Mouse (Mus musculus): Measurements from ENCODE around the gene Alkbh7. TPM values are rescaled to one million over a fixed set of nuclear protein-coding genes. Genes with fewer than 3 reads are reported as not detected.

Gene Alkbh7
- 10 to 100 TPM; 25.8 to 27.6 TPM for total RNA-seq (2021)
- long read RNA-seq, transcript Alkbh7-201 (4 exons, 917 nt), result major isoform, 7 of 8 reads
- long read RNA-seq, partial matches to known transcripts, result 0 of 8 reads
- long read RNA-seq, other reads (novel, unspliced or antisense), result 1 of 8 reads

DNA sequence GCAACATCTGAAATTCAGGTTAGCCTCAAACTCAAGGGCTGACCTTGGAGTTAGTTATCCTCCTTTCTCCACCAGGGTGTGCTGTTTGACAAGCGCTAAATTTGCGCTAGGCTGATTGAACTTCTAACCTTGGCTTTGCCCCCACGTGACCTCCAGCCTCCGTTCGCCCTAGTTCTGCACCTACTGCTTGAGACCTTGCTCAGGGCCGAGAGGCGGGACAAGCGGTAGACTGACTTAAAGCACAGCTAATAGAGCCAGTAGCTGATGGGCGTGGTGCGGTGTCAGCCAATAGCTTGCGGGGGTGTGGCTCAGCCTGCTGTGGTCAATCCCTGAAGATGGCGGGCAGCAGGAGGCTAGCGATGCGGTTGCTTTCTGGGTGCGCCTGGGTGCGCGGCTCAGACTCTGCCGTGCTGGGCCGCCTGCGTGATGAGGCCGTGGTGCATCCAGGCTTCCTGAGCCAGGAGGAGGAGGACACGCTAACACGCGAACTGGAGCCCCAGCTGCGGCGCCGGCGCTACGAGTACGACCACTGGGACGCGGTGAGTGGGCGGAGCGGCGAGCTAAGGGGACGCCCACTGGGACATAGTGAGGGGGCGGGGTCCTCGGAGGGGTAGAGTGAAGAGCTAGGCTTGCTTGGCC is at the start of gene Alkbh7:
Gene Alkbh7, plus strand, starts transcription at position 311 of the 639 bp plus-strand sequence.
- peak; percentile 90 to 96 for DNase-seq (ENCODE audit: low spot score in 2 of 2)

DNA sequence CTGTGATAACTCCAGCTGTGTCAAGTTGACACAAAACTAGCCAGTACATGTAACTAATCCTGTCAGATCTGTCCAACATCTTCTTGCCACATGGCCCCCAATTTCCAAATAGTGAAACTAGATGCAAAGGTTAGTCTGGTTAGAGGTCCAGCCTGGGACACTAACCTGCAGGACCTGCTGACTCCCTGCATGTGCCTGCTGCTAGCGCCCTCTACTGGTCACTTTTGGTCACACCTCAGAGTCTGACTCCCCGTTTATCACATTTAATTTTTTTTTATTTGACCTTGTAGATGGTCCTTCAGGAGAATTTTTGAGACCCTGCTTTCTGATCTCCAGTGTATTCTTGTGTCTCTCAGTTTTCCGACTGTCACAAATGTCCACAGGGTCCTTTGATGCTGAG is 46.2 kb upstream of the Alkbh7 start:
- DNase-seq (ENCODE audit: low spot score in 2 of 2), result peak in 1 of 2 experiments; percentile 54

DNA sequence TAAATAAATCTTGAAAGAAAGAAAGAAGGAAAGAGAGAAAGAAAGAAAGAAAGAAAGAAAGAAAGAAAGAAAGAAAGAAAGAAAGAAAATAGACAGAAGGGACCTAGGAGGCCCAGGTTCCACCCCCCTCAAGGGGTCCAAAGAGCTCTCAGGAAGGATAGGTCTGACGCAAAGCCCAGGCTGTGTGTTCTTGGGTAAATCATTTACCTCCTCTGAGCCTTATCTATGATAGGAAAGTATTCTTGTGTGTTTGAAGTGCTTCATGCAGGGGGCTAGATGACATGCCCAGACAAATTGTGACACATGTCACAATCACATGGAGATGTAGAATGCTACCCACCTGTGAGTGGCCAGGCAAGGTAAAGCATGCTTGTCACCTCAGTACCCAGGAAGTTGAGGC is 44.5 kb upstream of the Alkbh7 start:
- DNase-seq (ENCODE audit: low spot score in 2 of 2), result no peak

DNA sequence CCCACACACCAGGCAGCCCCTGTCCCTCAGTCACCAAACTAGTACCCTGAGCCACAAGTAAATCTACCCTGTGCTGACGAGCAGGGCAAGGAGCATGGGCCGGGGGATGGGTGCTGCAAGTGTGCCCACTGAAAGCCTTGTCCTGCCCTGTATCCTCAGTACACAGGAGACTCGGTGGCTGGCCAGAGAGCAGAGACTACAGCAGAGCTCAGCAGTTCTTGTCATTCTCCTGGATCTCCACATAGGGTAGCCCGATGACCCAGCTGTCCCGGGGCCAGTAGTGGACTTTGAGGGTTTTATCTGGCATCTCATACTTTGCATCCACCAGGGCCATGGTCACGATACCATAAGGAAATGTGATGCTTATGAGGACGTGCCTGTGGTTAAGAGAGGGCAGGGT is 42.3 kb upstream of the Alkbh7 start:
- DNase-seq (ENCODE audit: low spot score in 2 of 2), result no peak

DNA sequence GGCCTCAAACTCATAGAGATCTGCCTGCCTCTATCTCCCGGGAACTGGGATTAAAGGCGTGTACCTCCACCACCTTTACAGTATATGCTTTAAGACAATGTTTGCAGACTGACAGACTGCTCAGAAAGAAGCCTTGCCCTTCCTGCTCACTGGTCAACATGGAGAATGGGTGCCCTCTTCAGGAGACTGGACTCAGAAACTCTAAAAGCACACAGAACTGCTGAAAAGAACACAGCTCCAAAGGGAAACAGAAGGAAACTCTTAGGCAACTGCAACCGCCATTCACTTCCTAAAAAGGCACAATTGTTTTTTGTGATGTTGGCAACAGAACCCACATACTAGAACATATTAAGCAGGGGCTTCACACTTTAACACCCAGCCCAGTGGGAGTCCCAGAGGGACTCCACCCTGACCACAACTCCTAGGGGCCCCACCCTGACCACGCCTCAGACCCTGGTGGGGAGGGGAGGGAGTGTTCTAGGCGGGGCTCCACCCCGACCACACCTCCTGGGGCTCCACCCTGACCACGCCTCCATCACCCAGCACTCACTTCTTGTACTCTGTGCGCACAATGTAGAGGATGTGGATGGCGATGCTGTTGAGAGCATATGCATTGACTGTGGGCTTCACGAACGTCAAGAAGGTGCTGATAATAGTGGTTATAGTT is 39.2 kb upstream of the Alkbh7 start:
- DNase-seq (ENCODE audit: low spot score in 2 of 2), result no peak

DNA sequence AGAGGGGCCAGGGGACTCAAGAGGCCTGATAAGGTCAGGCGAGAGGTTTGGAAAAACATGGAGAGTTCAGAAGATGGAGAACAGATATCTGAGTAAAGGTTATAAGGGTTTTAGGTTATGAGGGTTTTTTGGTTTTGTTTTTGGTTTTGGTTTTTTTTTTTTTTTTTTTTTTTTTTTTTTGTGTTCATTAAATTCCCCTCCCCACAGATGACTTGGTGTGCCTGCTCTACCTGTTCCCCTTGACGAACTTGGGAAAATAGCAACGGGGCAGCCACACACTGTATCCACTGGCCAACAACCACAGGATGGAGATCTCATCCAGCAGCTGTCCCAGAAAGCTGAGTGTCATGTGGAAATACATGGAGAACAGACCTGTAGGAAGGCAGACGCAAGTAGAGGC is 38.5 kb upstream of the Alkbh7 start:
- no peak for DNase-seq (ENCODE audit: low spot score in 2 of 2)

DNA sequence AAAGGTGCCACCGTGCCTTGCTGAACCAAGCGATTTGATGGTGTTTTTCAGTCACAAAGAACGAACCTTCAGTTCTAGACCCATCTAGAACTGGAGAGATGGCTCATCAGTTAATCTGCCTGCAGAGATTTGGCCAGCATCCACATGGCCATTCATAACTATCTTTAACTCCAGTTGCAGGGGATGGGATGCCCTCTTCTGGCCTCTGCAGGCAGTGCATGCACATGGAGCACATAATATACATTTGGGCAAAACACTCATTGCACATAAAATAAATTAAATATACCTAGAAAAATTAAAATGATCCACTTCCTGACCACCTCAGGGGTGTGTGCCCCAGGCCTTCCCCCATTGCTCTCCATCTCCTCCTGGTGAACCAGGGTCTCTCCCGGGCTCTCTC is 35.3 kb upstream of the Alkbh7 start:
- no peak for DNase-seq (ENCODE audit: low spot score in 2 of 2)

DNA sequence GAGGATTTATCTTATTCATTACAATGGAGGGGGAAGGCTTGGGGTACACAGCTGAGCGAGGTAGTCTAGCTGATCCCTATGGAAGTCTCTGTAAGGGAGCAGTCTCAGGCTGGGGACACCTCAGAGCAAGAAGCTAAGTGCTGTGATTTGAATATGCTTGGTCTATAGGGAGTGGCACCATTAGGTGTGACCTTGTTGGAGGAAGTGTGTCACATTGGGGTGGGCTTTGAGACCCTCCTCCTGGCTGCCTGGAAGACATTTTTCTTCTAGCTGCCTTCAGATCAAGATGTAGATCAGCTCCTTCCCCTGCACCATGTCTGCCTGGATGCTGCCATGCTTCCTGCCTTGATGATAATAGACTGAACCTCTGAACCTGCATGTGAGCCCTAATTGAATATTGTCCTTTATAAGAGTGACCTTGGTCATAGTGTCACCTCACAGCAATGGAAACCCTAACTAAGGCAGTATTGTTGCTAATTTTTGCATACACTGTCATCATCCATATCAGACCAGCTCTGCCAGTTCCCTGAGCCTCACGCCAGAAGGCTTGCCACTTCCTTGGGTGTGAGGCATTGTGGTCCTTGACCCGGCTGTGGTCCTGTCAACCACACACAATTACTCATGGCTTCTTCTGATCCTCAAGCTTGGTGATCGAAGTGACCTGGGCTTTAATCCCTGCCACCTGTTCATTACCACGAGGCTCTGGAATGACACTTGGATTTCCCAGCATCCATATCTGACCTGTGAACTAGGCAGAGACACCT is 34.3 kb upstream of the Alkbh7 start:
- DNase-seq (ENCODE audit: low spot score in 2 of 2), result no peak

DNA sequence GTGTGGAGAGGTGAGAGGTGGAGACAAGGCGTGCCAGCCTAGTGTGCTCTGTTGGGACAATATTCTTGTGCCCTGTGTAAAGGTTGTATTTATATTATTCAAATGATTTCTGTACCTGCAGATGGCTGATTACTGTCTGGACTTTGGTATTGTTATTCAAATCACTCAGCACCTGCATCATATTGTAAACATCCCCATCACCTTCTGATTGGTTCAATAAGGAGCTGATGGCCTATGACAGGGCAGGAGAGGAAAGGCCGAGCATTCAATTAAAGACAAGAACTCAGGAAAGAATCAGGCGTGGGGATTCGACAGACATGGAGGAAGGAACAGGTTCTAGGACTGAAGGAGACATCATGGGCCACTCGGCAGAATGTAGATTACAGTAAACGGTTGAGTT is 33.5 kb upstream of the Alkbh7 start:
- DNase-seq (ENCODE audit: low spot score in 2 of 2), result no peak

DNA sequence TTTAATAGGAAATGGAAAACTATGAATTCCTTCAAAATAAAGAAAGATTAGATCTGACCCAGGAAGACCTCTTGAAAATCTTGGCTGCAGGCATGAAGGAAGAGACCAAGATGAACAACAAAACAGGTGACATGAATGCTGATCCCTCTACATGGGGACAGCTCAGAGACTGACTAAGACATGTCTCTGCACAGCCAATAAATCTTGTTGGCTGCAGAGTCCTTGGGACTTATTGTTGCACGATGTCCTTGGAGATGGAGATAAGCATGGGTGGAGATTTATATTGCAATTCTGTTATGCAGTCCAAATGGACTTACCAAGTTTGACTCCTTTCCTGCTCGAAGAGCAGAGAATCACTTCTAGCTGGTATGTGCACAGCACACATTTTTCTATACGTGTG is 27.8 kb upstream of the Alkbh7 start:
- no peak for DNase-seq (ENCODE audit: low spot score in 2 of 2)

DNA sequence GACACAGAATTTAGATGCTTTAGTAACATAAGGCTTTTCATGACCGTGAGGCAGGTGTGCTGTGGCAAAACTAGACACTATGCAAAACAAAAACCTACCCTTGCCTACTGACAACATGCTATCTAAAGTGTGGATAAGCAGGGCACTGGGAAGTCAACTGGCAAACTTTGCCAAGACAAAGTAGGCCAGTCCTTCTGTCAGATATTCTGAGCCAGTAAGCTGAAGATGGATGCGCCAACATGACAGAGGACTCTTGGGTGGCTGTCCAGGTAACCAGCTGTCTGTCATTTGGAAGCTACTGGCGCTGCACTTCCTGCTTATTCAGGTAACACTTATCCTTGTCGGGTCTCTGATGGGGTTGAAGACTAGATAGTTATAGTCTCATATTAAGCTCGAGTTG is 27.1 kb upstream of the Alkbh7 start:
- DNase-seq (ENCODE audit: low spot score in 2 of 2), result no peak

DNA sequence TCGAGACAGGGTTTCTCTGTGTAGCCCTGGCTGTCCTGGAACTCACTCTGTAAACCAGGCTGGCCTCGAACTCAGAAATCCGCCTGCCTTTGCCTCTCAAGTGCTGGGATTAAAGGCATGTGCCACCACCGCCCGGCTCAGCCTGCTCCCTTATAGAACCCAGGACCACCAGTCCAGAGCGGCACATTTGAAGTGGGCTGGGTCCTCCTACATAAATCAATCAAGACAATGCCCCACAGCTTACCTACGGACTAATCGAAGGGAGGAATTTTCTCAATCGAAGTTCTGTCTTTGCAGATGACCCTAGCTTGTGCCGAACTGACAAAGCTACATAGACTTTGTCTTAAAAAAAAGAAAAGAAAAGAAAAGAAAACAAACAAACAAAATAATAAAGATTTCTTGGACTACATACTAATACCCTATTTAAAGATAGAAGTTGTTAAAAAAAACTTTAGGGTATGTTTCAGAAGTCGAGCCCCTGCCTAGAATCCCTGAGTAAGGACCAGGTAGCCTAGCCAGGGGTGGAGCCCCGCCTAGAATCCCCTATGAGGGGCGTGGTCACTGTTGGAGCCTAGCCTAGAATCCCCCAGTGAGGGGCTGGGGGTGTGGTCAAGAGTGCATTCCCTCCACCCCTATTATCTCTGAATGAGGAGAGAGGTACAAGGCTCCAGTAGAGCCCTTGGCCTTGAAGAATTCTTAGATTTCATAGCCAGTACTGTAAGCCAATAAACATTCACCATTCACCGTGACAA is 23.0 kb upstream of the Alkbh7 start:
- DNase-seq (ENCODE audit: low spot score in 2 of 2), result no peak

DNA sequence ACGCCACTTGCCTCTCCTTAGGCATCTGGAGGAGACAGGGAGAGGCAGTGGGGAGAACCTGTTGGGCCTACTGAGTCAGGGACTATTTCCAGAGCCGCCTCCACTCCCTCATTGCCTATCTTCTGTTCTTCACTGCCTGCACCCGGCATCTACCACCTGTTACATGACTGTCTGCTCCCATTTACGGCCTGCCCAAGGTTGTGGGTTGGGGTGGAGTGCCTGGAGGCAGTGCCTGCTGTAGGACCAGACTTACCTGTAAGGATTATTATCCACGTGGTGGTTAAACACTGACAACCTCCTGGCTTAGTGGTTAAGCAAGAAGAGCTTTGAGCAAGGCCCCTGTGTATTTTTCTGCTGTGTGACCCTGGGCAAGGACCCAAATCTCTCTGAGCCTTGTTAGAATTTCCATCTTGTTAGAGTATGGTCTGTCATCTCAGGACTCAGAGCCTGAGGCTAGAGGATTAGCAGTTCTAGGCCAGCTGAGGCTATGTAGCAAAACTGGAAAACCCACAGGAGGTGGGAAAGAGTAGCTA is 22.4 kb upstream of the Alkbh7 start:
- DNase-seq (ENCODE audit: low spot score in 2 of 2), result no peak

DNA sequence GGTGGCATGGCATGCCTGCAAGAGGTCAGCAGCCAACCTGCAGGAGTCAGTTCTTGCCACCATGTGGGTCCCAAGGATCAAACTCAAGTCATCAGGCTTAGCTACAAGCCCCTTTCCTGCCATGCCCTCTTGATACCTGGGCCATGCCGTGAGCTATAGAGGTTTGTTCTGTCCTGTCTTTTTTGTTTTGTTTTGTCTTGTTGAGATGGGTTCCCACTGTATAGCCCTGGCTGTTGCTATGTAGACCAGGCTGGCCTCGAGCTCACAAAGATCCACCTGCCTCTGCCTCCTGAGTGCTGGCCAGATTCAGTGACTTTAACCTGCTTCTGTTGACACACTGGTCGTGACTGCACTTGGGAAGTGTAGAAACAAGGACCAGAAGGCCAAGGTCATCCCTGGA is 21.7 kb upstream of the Alkbh7 start:
- no peak for DNase-seq (ENCODE audit: low spot score in 2 of 2)

DNA sequence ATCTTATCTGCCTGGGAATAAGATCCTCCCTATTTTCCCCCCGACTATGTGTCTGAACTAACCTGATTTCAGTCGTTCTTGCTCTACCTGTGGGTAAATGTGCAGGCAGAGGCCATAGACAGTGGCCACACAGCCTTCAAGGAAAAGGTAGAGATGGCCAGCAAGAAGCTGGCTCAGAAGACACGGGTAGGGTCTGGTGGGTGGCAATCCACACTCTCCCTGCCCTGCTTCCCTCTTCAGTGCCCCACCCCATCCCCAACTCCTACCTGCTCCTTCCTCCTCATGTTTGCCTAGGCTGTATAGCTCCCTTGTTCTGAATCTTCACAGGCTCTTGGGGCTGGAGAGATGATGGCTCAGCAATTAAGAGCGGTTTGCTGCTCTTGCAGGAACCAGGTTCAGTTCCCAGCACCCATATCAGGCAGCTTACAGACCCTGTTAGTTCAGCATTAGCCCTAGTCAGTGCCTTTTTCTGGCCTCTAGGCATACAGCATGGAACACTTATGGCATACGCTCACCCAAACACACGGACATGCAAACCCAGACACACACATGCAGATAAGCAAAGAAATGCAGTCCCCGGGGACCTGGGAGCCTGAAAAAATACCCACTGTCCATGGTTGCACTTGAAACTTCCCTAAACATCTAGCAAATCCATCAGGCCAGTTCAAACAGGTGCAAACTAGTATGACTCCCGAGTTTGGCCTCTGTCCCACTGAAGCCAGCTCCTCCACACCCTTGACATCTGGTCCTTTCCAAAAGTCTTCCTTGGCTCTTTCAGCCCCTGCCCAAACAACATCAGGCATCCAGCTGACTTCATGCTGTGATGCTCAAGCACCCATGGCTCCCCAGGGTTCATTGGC is 20.4 kb upstream of the Alkbh7 start:
- DNase-seq (ENCODE audit: low spot score in 2 of 2), result no peak

DNA sequence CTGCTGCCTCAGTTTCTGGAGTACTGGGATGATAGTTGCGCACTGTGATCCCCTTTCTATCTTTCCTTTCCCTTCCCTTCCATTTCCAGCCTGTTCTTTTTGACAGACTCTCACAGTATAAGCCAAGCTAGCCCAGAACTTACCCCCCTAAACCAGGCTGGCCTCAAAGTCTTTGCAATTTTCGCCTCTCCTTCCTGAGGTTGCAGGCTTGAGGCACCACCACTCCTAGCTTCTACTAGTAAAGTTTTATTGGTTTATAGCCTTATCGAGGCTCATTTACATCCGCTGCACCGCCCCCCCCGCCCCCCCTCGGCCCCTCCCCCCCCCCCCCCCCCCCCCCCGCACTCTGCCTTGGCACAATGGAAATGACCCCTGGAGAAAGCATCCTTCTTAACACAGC is 17.6 kb upstream of the Alkbh7 start:
- no peak for DNase-seq (ENCODE audit: low spot score in 2 of 2)

DNA sequence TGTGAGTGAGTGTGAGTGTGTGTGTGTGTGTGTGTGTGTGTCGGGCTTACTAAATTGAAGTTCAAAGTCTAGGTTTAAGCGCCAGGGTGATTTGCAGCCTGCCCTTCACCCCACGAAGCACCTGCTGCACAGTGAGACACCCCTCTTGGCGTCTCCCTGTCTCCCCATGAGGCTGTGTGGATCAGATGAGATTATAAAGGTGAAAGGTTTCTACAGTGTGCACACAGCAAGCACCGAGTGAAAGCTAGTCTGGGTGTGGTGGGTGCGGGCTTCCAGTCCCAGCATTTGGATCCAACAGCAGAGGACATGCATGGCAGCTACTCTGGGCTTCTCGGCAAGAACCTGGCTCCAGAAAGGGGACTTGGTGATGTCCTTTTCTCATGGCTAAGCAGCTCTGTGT is 16.1 kb upstream of the Alkbh7 start:
- no peak for DNase-seq (ENCODE audit: low spot score in 2 of 2)

DNA sequence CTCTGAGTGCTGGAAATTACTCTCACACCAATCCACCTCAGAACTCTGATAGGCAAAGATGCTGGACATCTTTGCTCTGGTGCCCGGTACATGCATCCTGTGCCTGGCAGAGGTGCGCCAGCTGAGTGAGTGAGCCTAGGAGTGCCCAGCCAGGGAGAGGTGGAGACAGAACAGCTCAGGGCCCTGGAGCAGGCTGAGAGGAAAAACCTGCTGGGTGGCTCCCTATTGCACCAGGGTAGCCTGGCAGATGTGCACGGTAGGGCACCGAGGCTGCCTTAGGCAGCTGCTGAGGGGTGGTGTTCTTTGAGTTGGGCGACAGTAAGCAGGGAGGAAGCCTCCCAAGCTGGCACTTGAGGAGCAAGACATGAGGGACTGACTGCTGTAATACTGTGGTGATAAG is 15.1 kb upstream of the Alkbh7 start, which contains the start of gene Acer1:
Gene Acer1, minus strand, starts transcription at position 114 of the 400 bp plus-strand sequence.
- DNase-seq (ENCODE audit: low spot score in 2 of 2), result no peak

DNA sequence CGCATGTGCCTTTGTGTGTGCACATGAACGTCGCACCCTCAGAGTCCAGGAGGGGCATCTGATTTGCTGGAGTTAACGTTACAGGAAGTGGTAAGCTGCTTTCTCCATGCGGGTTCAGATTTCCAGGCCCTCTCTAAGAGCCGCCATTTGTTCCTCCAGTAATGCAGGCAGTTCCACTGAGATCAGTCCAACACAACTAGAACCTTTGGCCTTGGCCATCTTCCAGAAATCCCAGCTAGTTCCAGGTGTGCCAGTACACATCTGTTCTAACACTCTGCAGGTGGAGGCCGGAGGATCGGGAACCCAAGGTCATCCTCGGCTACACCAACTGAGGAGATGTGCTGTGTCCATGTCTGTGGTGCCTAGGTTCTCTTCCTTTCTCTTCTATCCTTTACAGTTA is 12.3 kb upstream of the Alkbh7 start:
- no peak for DNase-seq (ENCODE audit: low spot score in 2 of 2)

DNA sequence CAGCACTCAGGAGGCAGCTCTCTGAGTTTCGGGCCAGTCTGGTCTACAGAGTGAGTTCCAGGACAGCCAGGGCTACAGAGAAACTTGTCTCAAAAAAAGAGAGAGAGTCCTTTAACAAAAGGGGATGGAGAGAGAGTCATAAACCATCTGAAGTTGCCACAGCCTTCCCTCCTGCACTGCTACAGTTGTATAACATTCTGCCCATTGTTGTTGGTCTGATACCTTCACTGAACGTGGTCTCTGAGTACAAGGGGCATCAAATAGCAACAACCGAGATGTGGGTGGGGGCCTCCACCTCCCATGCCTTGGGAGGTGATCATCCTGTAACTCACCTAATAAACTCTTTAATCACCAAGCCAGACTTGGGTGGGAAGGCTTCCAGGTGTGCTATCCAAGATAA is 11.5 kb upstream of the Alkbh7 start:
- DNase-seq (ENCODE audit: low spot score in 2 of 2), result no peak

Measured in layer of hippocampus, adult 18-20 months (tissue).